Mouse (Mus musculus): ENCODE results near the gene Ireb2. TPM values are rescaled to one million over a fixed set of nuclear protein-coding genes. Genes with fewer than 3 reads are reported as not detected.
"Not testable (repeated sequence)": the region's sequence is repeated elsewhere in the genome, so short reads cannot be mapped to it uniquely, and the experiment has no call there.

Ireb2 gene
- total RNA-seq (2021), result 10 to 100 TPM; 64.6 to 65.9 TPM
- long read RNA-seq, experiment 1, full-length matches to known transcripts, result 7 of 14 reads
- long read RNA-seq, experiment 1, partial matches to known transcripts, result 3 of 14 reads
- long read RNA-seq, experiment 1, other reads (novel, unspliced or antisense), result 4 of 14 reads
- long read RNA-seq, experiment 2, full-length matches to known transcripts, result 4 of 12 reads
- long read RNA-seq, experiment 2, partial matches to known transcripts, result 7 of 12 reads
- long read RNA-seq, experiment 2, other reads (novel, unspliced or antisense), result 1 of 12 reads

- DNase-seq (ENCODE audit: low spot score in 2 of 2), result peak; percentile 98 to 99
Observed at GRCm38 (mm10) chr9:54863363-54864281, at the start of gene Ireb2. TSS of gene Ireb2 (plus strand) at chr9:54863789.

DNA sequence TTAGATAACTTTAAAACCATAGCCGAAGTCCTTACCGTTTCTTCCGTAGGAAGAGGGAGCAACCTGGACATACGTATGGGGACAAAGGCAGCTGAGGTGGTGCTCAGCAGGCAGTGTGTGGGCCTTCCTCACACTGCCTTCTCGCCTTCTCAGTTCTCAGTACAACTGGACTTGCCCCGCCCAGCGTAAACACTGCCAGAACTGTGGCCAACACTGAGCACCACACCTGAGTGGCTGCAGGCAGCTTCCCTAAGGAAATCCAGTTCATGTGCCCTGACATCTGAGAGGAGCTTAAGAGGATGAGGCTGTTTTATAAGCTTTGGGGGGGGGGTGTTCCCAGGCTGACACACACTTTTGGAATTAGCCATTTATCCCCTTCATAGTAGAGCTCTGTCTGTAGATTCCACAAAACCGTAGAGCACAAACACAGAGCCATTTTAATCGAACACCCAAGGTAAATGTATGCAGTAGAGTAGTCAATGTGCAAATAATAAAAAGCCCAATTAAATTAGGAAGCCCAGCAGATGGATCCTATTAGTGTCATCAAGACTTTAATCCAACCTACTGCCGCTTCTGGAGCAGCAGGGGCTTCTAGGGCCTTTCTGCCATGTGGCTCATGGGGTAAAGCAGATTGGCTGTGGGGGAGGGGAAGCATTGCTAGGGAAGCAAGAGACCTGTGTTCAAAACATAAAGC, 46.9 kb upstream of the Ireb2 start:
- peak; percentile 49 to 67 for DNase-seq (ENCODE audit: low spot score in 2 of 2)

- peak; percentile 32 to 69 for DNase-seq (ENCODE audit: low spot score in 2 of 2)
Observed at GRCm38 (mm10) chr9:54821442-54822100, 42.0 kb upstream of the Ireb2 start.

GRCm38 (mm10) chr9:54829760-54830159, 33.8 kb upstream of the Ireb2 start:
- no peak for DNase-seq (ENCODE audit: low spot score in 2 of 2)

- DNase-seq (ENCODE audit: low spot score in 2 of 2), result peak in 1 of 2 experiments; percentile 41
Observed at GRCm38 (mm10) chr9:54830624-54831023, 33.0 kb upstream of the Ireb2 start.

- no peak for DNase-seq (ENCODE audit: low spot score in 2 of 2)
Observed at GRCm38 (mm10) chr9:54833831-54834230, 29.8 kb upstream of the Ireb2 start.

GRCm38 (mm10) chr9:54835951-54836717, 27.5 kb upstream of the Ireb2 start:
- not testable (repeated sequence) for DNase-seq (ENCODE audit: low spot score in 2 of 2)

DNA sequence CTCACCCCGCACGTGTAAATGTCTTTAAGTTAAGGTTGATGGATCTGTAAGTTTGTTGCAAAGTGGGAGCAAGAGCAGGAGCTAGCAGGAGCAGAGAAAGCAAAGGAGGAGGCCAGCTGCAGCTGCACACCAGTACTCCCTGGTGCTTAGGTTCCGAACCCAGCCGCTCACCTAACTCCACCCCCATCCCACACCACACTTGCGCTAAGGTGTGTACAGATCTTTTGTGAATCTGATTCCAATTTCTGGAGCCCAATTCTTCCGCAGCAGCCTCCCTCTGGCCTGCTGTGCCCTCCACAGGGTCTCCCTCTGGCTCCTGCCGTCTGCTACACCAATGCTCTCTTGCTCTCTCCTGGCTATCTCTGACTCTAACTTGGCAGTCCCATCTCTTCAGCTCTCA, 25.8 kb upstream of the Ireb2 start:
- DNase-seq (ENCODE audit: low spot score in 2 of 2), result no peak

DNA sequence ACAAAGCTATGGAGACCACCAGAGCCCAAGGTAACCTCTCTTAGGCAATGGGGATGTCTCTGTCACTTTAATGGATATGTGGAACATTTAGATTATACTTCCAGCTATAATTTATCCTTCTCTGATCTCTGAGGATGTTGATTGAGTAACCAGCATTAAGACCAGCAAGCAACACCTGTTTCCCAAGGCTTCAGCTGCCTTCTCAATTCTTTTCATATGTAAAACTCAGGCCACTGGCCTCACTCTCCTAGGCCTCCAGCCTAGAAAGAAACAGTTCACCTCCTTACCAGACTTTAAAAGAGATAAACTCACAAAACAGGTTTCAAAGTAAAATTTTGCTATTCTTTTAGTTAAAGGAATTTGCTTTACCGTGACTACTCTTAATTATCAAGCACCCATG, 23.4 kb upstream of the Ireb2 start:
- DNase-seq (ENCODE audit: low spot score in 2 of 2), result no peak

DNA sequence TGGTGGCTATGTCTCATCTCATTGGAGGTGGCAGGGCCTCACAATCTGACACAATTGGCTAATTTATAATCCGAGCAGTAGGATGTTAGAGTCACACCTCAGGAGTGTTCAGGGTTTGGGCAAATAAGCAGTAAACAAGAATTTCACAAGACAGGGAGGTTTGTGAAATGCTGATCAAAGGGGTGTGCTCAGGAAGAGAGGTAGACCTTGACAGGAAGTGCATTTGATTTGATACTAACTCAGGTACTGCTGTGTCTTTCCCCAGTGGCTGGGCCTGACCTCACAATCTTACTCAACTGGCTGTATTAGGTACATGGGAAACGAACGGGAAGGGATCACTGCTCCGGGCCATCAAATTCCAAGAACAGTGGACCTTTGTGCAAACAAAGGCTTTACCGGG, 21.3 kb upstream of the Ireb2 start:
- DNase-seq (ENCODE audit: low spot score in 2 of 2), result no peak

DNA sequence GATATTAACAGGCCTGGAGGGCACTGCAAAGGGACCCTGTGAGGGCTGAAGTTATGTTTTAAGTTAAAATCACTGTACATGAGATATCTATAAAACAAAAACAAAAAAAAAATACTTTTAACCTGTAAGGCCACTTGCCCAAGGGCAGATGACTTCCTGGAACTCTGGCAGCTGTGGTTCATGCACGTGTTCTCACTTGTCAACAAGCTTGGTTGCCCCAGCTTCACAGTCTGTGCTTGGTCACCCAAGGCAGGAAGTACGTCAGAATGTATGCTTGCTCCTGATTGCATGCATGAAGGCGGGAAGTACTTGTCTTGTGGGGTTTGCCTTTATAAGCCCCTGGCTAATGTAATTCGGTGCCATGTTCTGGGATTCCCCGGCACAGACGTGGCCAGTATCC, 19.7 kb upstream of the Ireb2 start:
- DNase-seq (ENCODE audit: low spot score in 2 of 2), result no peak

- no peak for DNase-seq (ENCODE audit: low spot score in 2 of 2)
Observed at GRCm38 (mm10) chr9:54844556-54845176, 18.9 kb upstream of the Ireb2 start.

DNA sequence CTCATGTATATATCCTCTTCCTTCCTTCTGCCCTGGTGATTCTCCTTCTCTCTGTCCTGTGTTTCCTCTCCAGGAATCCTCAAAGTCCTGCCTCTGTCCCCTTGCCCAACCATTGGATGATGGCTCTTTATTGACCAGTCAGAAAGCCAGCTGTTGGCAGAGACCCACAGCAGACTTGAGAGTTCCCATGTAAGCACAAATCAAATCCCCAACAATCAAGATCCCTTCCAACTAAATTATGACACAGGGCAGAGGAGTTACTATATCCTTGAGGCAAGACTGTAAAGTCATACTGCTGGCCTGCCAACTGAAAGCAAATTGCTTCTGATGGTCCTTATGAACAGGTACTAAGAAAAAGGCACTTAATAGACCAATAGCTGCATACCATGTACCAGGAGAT, 15.4 kb upstream of the Ireb2 start:
- DNase-seq (ENCODE audit: low spot score in 2 of 2), result no peak

GRCm38 (mm10) chr9:54853036-54853435, 10.6 kb upstream of the Ireb2 start:
- DNase-seq (ENCODE audit: low spot score in 2 of 2), result not testable (repeated sequence)

DNA sequence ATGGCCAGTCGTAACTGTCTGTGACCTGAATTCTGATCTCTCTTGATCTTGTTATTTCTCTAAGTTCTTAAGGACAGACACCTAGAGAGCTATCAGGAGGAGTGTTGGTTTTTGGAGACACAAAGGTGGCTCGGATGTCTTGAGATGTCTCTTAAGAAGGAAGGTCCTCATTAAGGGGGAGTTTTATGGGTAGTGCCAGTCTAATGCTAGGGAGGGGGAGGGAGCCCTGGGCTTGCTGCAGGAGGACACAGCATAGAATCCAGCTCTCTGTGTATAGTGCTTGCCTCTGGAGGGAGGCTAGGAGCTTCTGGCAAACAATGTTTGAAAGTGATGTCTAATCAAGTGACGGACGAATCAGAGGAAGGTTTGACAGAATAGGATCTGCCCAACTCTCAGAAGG, 10.0 kb upstream of the Ireb2 start:
- no peak for DNase-seq (ENCODE audit: low spot score in 2 of 2)

- DNase-seq (ENCODE audit: low spot score in 2 of 2), result no peak
Observed at GRCm38 (mm10) chr9:54855638-54856037, 8.0 kb upstream of the Ireb2 start.

GRCm38 (mm10) chr9:54856121-54856520, 7.5 kb upstream of the Ireb2 start:
- DNase-seq (ENCODE audit: low spot score in 2 of 2), result no peak

GRCm38 (mm10) chr9:54857474-54857873, 6.1 kb upstream of the Ireb2 start:
- no peak for DNase-seq (ENCODE audit: low spot score in 2 of 2)

- DNase-seq (ENCODE audit: low spot score in 2 of 2), result no peak
Observed at GRCm38 (mm10) chr9:54860526-54860925, 3.1 kb upstream of the Ireb2 start.

- DNase-seq (ENCODE audit: low spot score in 2 of 2), result no peak
Observed at GRCm38 (mm10) chr9:54878759-54879158, 15.2 kb downstream of the Ireb2 start.

Data from layer of hippocampus, postnatal 14 days (tissue).